Mouse (Mus musculus): ENCODE data around the gene Tspan9.

Tspan9 gene

DNA sequence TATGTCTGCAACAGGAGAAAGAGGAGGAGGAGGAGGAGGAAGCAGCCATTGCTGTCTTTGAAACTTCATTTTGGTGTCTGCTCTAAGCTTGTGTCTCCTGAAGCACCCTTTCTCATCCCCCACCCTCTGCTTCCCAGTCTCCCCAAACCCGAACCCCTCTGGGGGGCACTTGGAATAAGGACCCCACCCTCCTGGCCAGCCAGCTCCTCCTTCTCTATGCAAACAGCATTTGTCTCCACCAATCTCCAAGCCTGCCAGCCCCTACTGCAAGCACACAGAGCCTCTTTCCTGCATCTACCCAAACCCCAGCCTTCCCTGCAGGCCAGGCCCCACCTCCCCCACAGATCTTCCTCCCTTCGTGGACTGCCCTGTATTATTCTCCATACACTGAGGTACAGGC, 12.0 kb downstream of the Tspan9 start:
- DNase-seq = no peak

GRCm38 (mm10) chr6:128130686-128131085, 12.7 kb downstream of the Tspan9 start:
- no peak for DNase-seq

DNA sequence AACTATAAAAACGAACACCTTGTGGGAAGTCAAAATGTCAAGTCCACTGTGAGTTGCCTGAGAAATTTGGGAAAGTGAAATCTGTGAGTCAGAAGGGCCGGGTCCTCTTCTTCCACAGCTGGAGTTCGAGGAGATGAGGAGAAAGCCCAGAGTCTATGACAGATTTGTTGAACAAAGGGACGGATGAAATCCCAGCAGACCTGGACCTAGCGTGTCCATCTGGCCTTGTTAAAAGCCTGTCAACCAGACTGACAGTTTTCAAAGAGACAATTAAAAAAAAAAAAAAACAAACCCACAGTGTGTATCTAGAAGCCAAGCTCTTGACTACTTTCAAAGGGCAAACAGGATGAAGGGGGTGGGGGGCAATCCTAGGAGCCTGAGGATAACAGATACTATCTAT, 14.0 kb downstream of the Tspan9 start:
- no peak for DNase-seq

DNA sequence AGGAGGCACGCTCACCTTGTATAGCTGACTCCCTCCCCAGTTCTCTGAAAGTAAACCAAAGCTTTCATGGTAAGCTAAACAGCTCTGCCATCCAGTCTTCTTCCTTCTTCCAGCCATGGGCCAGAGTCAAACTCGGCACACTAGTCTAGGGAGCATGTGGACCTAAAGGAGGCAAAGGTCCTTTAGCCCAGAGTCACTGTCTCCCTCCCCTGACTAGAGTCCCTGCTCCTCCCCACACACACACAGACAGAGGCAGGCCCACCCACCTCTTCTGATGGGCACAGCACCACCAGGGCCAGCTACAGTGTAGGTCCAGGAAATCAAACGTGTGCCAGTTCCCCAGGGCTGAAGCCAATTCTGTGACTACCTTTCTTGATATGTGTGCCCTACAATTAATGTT, 16.1 kb downstream of the Tspan9 start:
- DNase-seq = no peak

DNA sequence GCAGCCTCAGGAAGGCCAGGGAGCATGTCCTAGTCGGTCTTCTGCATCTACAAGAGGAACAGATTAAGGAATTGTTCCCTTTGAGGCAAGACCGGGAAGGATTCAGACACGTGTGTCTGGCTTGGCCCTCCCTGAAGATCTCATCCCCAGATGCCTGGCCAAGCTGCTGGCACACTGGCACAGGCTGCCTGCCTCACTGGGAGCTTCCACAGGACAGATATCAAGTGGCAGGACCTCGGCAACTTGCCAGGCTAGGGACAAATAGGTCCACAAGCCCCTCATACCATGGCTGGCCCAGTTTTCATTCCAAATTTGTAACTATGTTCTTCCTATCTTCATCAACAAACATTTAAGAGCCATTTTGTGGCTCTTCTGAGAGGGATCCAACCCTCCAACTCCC, 16.5 kb downstream of the Tspan9 start:
- no peak for DNase-seq

DNA sequence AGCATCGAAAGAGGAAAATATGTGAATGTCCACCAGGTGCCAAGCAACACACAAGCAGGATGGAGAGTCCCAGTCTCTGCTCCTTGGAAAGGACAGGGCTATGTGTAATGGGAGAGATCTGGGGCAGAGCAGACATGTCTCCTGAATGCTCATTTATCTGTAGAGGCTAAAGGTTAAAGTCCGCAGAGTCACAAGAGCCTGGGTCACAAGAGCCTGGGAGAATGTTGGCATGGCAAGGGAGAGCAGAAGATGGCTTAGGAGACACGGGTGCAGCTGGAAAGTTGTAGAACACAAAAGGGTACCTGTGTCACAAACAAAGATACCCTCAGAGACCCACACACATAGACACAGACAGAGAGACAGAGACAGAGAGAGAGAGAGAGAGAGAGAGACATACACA, 17.9 kb downstream of the Tspan9 start:
- no peak for DNase-seq

- DNase-seq = no peak
Observed at GRCm38 (mm10) chr6:128124222-128124971, 19.0 kb downstream of the Tspan9 start.

DNA sequence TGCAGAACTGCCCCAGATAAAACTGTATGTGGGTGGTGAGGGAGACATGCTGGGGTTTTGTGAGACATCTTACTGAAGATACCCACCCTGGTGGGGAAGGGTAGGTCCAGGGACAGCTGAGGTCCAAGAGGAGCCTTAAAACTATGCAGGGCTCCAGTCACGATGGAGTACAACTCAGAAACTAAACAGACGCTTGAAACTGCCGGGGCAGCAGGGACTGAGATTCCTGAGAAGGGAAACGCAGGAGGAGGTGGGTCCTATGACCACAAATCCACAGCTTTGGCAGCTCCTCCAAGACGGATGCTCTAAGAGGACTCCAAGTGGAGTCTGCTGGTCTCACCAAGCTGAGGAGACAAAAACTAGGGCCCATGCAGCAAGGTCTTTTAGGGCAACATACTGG, 21.3 kb downstream of the Tspan9 start:
- DNase-seq = no peak

- DNase-seq = no peak
Observed at GRCm38 (mm10) chr6:128121691-128122090, 21.7 kb downstream of the Tspan9 start.

- no peak for DNase-seq
Observed at GRCm38 (mm10) chr6:128120806-128121205, 22.6 kb downstream of the Tspan9 start.

DNA sequence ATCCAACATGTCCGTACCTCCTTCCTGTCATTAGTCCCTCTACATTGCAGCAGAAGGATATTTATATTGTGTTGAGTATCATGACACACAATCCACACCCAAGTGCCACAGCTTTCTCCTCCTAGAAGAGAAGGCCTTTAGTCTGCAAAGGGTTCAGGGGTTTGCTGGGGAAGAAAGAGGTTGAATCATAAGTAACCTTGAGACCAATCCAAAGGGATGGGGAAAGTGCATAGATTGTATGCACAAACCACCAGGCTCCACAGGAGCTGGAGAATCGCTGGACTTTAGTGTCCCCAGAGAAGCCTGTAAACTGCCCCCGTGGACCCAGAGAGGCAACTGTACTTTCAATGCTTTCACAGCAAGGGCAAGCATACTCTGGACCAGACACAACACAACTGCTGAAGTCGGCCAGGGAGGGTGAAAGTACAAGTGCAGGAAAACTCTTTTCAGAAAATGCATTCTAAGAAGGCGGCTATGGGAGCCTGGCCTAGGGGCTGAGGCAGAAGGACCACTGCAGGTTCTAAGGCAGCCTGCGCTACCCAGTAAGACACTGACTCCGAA, 24.6 kb downstream of the Tspan9 start:
- DNase-seq = no peak

- DNase-seq = no peak
Observed at GRCm38 (mm10) chr6:128116836-128117542, 26.4 kb downstream of the Tspan9 start.

DNA sequence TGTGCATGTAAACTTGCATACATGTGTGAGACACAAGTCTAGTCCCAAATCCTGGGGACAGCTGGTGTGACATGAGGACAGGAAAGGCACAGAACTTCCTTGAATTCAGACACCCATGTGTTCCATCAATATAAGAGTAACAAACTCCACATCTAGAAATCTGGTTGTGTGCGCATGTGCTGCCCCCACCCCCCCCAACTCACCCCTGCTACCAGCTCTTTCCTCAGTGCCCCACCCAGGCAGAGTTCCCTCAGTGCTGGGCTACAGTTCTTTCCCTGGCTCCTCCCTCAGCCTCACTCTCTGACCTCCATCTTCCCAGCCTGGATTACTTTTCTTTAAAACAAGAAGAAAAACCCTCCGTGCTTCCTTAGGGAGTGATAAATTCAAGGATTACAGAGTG, 27.1 kb downstream of the Tspan9 start:
- no peak for DNase-seq

DNA sequence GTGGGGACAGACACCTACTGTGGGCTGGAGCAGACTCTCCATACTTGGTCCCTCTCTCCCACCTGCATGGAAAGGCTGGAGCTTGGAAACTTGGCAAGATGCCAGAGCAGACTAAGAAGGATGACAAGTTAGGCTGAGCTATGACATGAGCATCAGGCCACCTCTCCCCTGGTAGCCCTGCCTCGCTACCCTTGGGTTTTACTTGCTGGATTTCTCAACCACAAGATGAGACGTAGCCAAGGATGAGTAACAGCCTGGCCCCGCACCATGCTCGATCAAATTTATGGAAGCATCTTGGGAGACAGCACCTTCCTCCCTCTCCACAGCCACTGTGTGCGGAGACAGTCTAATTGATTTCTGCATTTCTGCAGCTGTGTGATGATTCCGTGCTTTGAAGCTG, 28.3 kb downstream of the Tspan9 start:
- no peak for DNase-seq

- no peak for DNase-seq
Observed at GRCm38 (mm10) chr6:128112605-128113004, 30.8 kb downstream of the Tspan9 start.

DNA sequence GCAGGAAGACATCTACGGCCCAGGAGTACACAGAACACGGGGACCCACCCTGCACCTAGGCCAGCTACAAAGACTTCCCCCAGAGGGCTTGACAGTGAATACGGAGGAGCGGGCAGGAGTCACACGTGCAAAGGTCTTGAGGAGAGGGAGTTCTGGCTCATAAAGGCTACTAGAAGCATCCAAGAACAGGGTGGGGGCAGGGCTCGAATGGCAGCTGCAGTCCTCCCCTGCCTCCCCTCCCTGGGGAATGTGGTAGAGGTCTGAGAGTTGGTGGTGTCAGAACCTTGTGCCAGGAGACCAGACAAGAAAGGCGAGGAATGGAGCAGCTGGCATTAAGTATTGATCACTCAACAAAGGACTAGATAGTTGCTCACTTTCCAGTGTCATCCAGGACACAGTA, 31.6 kb downstream of the Tspan9 start:
- DNase-seq = no peak

DNA sequence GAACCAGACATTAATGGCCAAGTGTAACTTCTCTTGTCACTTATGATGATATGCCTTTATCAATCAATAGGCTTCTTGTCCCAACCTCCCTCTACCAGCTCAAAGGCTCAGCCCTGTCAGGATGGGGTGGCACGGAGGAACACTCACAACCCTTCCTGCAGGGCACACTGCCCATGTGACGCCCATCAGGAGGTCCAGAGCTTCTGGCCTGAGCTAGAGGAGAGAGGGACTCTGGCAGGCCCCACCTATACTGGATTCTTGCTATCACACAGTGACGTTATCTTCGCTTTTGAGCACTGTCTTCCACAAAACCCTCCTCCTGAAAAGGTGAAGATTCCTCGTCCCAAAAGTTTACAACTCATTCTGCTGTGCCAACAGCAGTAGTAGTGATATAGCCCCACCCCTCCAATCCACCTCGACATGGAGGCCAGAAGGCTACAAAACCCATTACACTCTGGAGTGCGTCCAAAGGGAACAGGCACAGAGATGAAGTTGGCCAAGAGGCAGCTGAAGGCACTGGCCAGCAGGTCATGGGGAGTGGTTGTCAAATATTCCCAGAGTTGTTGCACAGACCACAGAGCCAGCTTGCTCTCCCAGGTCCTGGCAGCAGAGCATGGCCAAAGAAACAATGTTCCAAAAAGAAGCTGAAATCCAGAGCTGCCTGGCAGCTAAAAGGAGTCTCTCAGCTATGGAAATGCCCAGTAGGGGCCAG, 34.9 kb downstream of the Tspan9 start:
- no peak for DNase-seq

DNA sequence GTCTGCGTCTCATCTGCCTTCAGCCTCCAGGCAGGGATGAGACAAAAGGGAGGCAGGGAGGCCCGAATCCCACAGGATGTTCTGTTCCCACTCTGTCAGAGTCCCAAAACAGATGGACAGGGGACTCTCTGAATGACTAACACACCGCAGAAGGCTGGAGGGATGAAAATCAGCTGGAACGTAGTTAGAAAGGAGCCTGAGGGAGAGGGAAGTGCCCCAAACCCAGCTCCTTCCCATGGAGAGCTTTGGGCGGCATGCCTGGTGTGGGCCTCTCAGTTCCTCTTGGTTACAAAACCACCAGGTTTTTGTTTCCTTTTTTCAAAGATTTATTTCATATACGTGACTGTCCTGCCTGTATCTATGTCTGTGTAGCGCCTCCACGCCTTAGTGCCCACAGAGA, 35.7 kb downstream of the Tspan9 start:
- DNase-seq = no peak

- DNase-seq = no peak
Observed at GRCm38 (mm10) chr6:128106154-128106553, 37.2 kb downstream of the Tspan9 start.

- no peak for DNase-seq
Observed at GRCm38 (mm10) chr6:128104712-128105324, 38.6 kb downstream of the Tspan9 start.

- no peak for DNase-seq
Observed at GRCm38 (mm10) chr6:128103874-128104273, 39.5 kb downstream of the Tspan9 start.

GRCm38 (mm10) chr6:128102296-128102999, 40.9 kb downstream of the Tspan9 start:
- DNase-seq = no peak

- DNase-seq = no peak
Observed at GRCm38 (mm10) chr6:128099871-128100270, 43.5 kb downstream of the Tspan9 start.

All from right cerebral cortex, postnatal 4 days (tissue).